Comparison of ENCODE assay signal across 13 mouse cellular contexts in the genomic region with DNA sequence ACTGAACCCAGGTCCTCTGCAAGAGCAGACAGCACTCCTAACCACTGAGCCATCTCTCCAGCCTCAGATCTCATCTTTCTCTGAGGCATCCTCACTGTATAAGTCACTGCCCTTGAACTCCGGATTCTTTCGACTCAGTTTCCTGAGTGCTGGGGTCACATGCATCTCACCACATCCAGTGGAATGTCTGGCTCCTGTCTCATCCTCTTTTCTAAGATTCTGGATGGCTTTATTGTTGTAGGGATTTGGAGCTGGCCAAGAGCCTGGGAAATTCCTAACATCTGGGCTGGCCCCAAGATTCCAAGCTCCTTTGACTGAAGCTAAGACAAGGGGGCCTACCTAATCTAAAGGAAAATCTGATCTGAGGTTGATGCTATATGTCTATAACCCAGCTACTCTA. TPM values are rescaled to one million over a fixed set of nuclear protein-coding genes. Genes with fewer than 3 reads are reported as not detected.
DNase-seq lines count a peak whose midpoint lies in the region; ATAC-seq and TF ChIP-seq lines count a peak whose summit lies in the region.
"Had no signal": no experiment of that assay in that cellular context is flagged by ENCODE, and none has a peak within 500 bp of the region (broad histone marks: within the 10 kb centered on the region; RNA-seq: fewer than 3 reads in every experiment).

No protein-coding gene starts in this region.

- H3K27ac ChIP-seq in lung, embryonic 14.5 days (ENCODE audit: low read depth): peak overlapping the region; percentile 36; the same call in 1 of the 2 replicates
- H3K27ac ChIP-seq in heart, adult 2 months: peak overlapping the region; percentile 52
- H3K27ac ChIP-seq in kidney, embryonic 15.5 days: peak overlapping the region; percentile 78
- peak overlapping the region; percentile 87 for H3K27ac ChIP-seq in stomach, embryonic 16.5 days (ENCODE audit: low read length)
- H3K27ac ChIP-seq: forebrain, embryonic 10.5 days; hindbrain, embryonic 14.5 days had no signal

- H3K36me3 ChIP-seq in lung, embryonic 14.5 days (ENCODE audit: insufficient read depth): no peaks in the 10 kb centered on the region
- H3K36me3 ChIP-seq in heart, adult 2 months (ENCODE audit: control insufficient read depth, insufficient read depth, low read length): no peaks in the 10 kb centered on the region
- H3K36me3 ChIP-seq in kidney, embryonic 15.5 days: no peaks in the 10 kb centered on the region
- no peaks in the 10 kb centered on the region for H3K36me3 ChIP-seq in stomach, embryonic 16.5 days (ENCODE audit: control insufficient read depth, insufficient read depth, low read length)
- H3K36me3 ChIP-seq: forebrain, embryonic 10.5 days; limb, embryonic 12.5 days had no signal

- 71% methylated on average over 2 of the region's 2 CpGs for WGBS in lung, embryonic 14.5 days
- 25% methylated on average over 2 of the region's 2 CpGs for WGBS in heart, adult 2 months
- WGBS in kidney, embryonic 15.5 days: 73% methylated on average over 2 of the region's 2 CpGs
- 61% methylated on average over 2 of the region's 2 CpGs for WGBS in stomach, embryonic 16.5 days

- H3K4me3 ChIP-seq in lung, embryonic 14.5 days (ENCODE audit: low read depth, low read length): no peak overlapping the region
- H3K4me3 ChIP-seq in heart, adult 2 months: no peak overlapping the region
- no peak overlapping the region for H3K4me3 ChIP-seq in kidney, embryonic 15.5 days (replicated peaks)
- H3K4me3 ChIP-seq in stomach, embryonic 16.5 days (replicated peaks; ENCODE audit: low read length): no peak overlapping the region
- H3K4me3 ChIP-seq: forebrain, embryonic 10.5 days; limb, embryonic 12.5 days had no signal

- no peaks in the 10 kb centered on the region for H3K27me3 ChIP-seq in lung, embryonic 14.5 days (ENCODE audit: insufficient read depth, low read length)
- H3K27me3 ChIP-seq in heart, adult 2 months (ENCODE audit: control insufficient read depth, insufficient read depth, low read length): no peaks in the 10 kb centered on the region
- H3K27me3 ChIP-seq in kidney, embryonic 15.5 days: no peaks in the 10 kb centered on the region
- H3K27me3 ChIP-seq in stomach, embryonic 16.5 days (ENCODE audit: control insufficient read depth, insufficient read depth, low read length): no peaks in the 10 kb centered on the region
- H3K27me3 ChIP-seq: limb, embryonic 12.5 days had no signal

- peaks cover 5% of the 10 kb centered on the region; the same call in 1 of the 2 replicates for H3K4me1 ChIP-seq in lung, embryonic 14.5 days (ENCODE audit: insufficient read depth)
- H3K4me1 ChIP-seq in heart, adult 2 months (ENCODE audit: control insufficient read depth, insufficient read depth, low read length): peaks cover 13% of the 10 kb centered on the region
- H3K4me1 ChIP-seq in kidney, embryonic 15.5 days: peaks cover 15% of the 10 kb centered on the region
- H3K4me1 ChIP-seq in stomach, embryonic 16.5 days (ENCODE audit: control insufficient read depth, insufficient read depth, low read length): peaks cover 5% of the 10 kb centered on the region
- H3K4me1 ChIP-seq: limb, embryonic 12.5 days had no signal

- TF ChIP-seq POLR2A in heart, adult 2 months (IDR thresholded peaks at IDR 0.05; ENCODE audit: insufficient read depth, low read depth, low read length): 0 out of 2 replicates have a peak, but pooled peaks have one; percentile 14

- H3K9me3 ChIP-seq in lung, embryonic 14.5 days (ENCODE audit: low read depth, low read length): no peaks in the 10 kb centered on the region
- 0 out of 2 replicates have a peak, but pooled peaks cover 2% of the 10 kb centered on the region for H3K9me3 ChIP-seq in kidney, embryonic 15.5 days (replicated peaks)
- 0 out of 2 replicates have a peak, but pooled peaks cover 2% of the 10 kb centered on the region for H3K9me3 ChIP-seq in stomach, embryonic 16.5 days (replicated peaks; ENCODE audit: control insufficient read depth, low read length)

- DNase-seq in lung, embryonic 14.5 days: peak; percentile 64
- DNase-seq in lung, adult 18-20 months: no peak
- DNase-seq in heart, adult 2 months: peak; percentile 39 to 56
- DNase-seq in ovary, adult 18-20 months (ENCODE audit: low spot score): no peak
- DNase-seq: adrenal gland, adult 8-10 months; cerebellum, postnatal 14 days; midbrain, embryonic 14.5 days had no signal

- ATAC-seq in lung, embryonic 14.5 days (ENCODE audit: insufficient read depth): no peak
- no peak for ATAC-seq in kidney, embryonic 15.5 days (replicated peaks; ENCODE audit: low FRiP score)
- ATAC-seq in stomach, embryonic 16.5 days (ENCODE audit: insufficient read depth, low FRiP score): no peak
- ATAC-seq in granulocyte monocyte progenitor cell, adult 5-6 weeks (replicated peaks; ENCODE audit: poor library complexity, severe bottlenecking): no peak

- intact Hi-C loops in heart, adult 2 months (cut with DNase I): no loop called here

- H3K4me2 ChIP-seq in lung, embryonic 14.5 days: no peak overlapping the region
- H3K4me2 ChIP-seq in kidney, embryonic 15.5 days: no peak overlapping the region
- no peak overlapping the region for H3K4me2 ChIP-seq in stomach, embryonic 16.5 days (ENCODE audit: low read depth, low read length)
- H3K4me2 ChIP-seq: hindbrain, embryonic 14.5 days; limb, embryonic 12.5 days had no signal

- TF ChIP-seq EP300 in heart, adult 2 months (IDR thresholded peaks at IDR 0.05; ENCODE audit: insufficient read depth, low read depth, low read length): peak; percentile 48; the same call in 1 of the 2 replicates

- H3K79me2 ChIP-seq in heart, adult 2 months (replicated peaks; ENCODE audit: control insufficient read depth, insufficient read depth, low read length): no peaks in the 10 kb centered on the region

- no peak overlapping the region for H3K9ac ChIP-seq in lung, embryonic 14.5 days
- H3K9ac ChIP-seq in heart, adult 2 months (ENCODE audit: low read depth, low read length): no peak overlapping the region
- no peak overlapping the region for H3K9ac ChIP-seq in kidney, embryonic 15.5 days
- no peak overlapping the region for H3K9ac ChIP-seq in stomach, embryonic 16.5 days (ENCODE audit: low read length)
- H3K9ac ChIP-seq: hindbrain, embryonic 14.5 days; limb, embryonic 12.5 days had no signal

- no peak for TF ChIP-seq CTCF in lung, embryonic 14.5 days (IDR thresholded peaks at IDR 0.05; ENCODE audit: low read depth)
- no peak for TF ChIP-seq CTCF in heart, adult 2 months (IDR thresholded peaks at IDR 0.05)

RNA-seq across cellular contexts. Expression of gene 4931406P16Rik, which starts 5.8 kb away (rescaled TPM):
- 54.7 and 59.2 TPM in 2 replicates for polyA plus RNA-seq in lung, embryonic 14.5 days (2014; fragmentation: Nextera tagmentation; extraction: Ambion mirVana)
- total RNA-seq in heart, adult 2 months (2021): 10 to 100 TPM; 40.7 to 44.1 TPM
- polyA plus RNA-seq in heart, adult 2 months (2012; rRNA removed): 24.9 and 32.5 TPM in 2 replicates
- 38.4 and 41.5 TPM in 2 replicates for polyA plus RNA-seq in kidney, embryonic 15.5 days (2015; fragmentation: Nextera tagmentation; extraction: Ambion mirVana)
- polyA plus RNA-seq in stomach, embryonic 16.5 days (2015; fragmentation: Nextera tagmentation; extraction: Ambion mirVana): 30.4 and 32.8 TPM in 2 replicates
- total RNA-seq in granulocyte monocyte progenitor cell, adult 5-6 weeks (2014; fragmentation: Nextera tagmentation): 7.2 and 10.5 TPM in 2 replicates
- total RNA-seq in granulocyte monocyte progenitor cell, adult 5-6 weeks (2017): 9.2 and 12.5 TPM in 2 replicates

Comparison
In these comparisons a context has a peak if more than half of its experiments do, and no peak if none do; other contexts are left out.
1. DNase-seq: peak in lung, embryonic 14.5 days (single experiment) and heart, adult 2 months (2 of 2); none in lung, adult 18-20 months (0 of 2) and ovary, adult 18-20 months (single experiment).
2. H3K27ac ChIP-seq: peak in every context shown above with its lines; median percentile 87 in stomach, embryonic 16.5 days; 78 in kidney, embryonic 15.5 days; 52 in heart, adult 2 months; 36 in lung, embryonic 14.5 days.